Mouse (Mus musculus): ENCODE data around the gene Adcy1. TPM values are rescaled to one million over a fixed set of nuclear protein-coding genes. Genes with fewer than 3 reads are reported as not detected.

Gene Adcy1
- total and polyA plus RNA-seq, 3 experiments = 0.03 to 0.38 TPM; not detected in 1

DNA sequence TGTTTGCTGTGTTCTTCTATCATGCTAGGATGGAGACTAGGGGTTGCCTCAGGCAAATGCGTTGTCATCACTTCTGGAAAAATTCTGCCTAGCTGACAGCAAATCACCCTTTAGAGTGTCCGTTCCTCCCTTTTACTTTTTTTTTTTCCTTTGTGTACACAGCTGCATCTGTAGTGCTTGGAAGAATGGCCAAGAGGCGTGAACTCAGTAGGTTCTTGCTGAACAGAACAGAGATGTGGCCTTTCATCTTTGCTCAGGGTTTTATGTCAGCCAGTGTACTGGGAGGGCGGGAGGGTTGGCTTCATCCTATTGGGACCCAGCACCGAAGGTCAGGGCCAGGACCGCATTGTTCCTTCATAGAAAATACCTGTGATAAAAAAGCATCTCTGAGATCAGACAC is 72.0 kb downstream of the Adcy1 start:
- H3K79me2 ChIP-seq (replicated peaks; ENCODE audit: control insufficient read depth, extremely low read depth, insufficient read depth, poor library complexity, severe bottlenecking) = no peaks in the 10 kb centered on the region
- in situ Hi-C loops (cut with MboI; ENCODE audit: low pct_ligation_motif_present, low pct_unique_long_range_greater_than_20kb, low sequenced_read_pairs) = no loop called here
- peaks cover 87% of the 10 kb centered on the region for H3K27me3 ChIP-seq (replicated peaks)
- H3K9ac ChIP-seq (ENCODE audit: insufficient read depth, low read depth) = no peak overlapping the region
- H3K4me2 ChIP-seq (ENCODE audit: insufficient read depth, low read depth, poor library complexity, severe bottlenecking) = no peak overlapping the region
- H3K27ac ChIP-seq (ENCODE audit: insufficient read depth, low read depth) = no peak overlapping the region
- H3K4me3 ChIP-seq (replicated peaks in 1 of 3; ENCODE audit: low read depth in 2 of 3, low read length in 2 of 3, poor library complexity in 1 of 3) = no peak overlapping the region
- H3K4me1 ChIP-seq (ENCODE audit: control insufficient read depth in 1 of 2, insufficient read depth in 2 of 2) = no peaks in the 10 kb centered on the region
- DNase-seq (ENCODE audit: extremely low read depth) = no peak
- no peaks in the 10 kb centered on the region for H3K36me3 ChIP-seq (replicated peaks in 1 of 2; ENCODE audit: control insufficient read depth in 1 of 2, insufficient read depth in 1 of 2, low read length in 1 of 2)
- TF ChIP-seq BHLHE40 (IDR thresholded peaks at IDR 0.05; ENCODE audit: low read depth, low read length) = no peak
- TF ChIP-seq ZC3H11A (IDR thresholded peaks at IDR 0.05; ENCODE audit: low read depth, low read length) = no peak
- no peak for TF ChIP-seq MAFK (IDR thresholded peaks at IDR 0.05; ENCODE audit: insufficient replicate concordance, low read length)
- TF ChIP-seq PAX5 (IDR thresholded peaks at IDR 0.05; ENCODE audit: low read length) = no peak
- TF ChIP-seq NELFE (IDR thresholded peaks at IDR 0.05; ENCODE audit: low read depth, low read length) = no peak
- TF ChIP-seq EP300 (IDR thresholded peaks at IDR 0.05; ENCODE audit: low read length) = no peak
- no peak for TF ChIP-seq CHD2 (IDR thresholded peaks at IDR 0.05; ENCODE audit: low read length)
- TF ChIP-seq IRF4 (IDR thresholded peaks at IDR 0.05; ENCODE audit: low read depth, low read length) = no peak
- TF ChIP-seq E2F4 (IDR thresholded peaks at IDR 0.05; ENCODE audit: insufficient replicate concordance, low read depth, low read length) = no peak
- TF ChIP-seq CTCF (conservative IDR thresholded peaks at IDR 0.05 in 1 of 2, IDR thresholded peaks at IDR 0.05 in 1 of 2; ENCODE audit: low read depth in 2 of 2, low read length in 2 of 2) = no peak
- TF ChIP-seq CHD1 (IDR thresholded peaks at IDR 0.05; ENCODE audit: low read depth, low read length) = no peak
- TF ChIP-seq UBTF (IDR thresholded peaks at IDR 0.05; ENCODE audit: low read depth, low read length) = no peak
- no peak for TF ChIP-seq KAT2A (IDR thresholded peaks at IDR 0.05; ENCODE audit: insufficient replicate concordance, low read length)
- TF ChIP-seq GABPA (IDR thresholded peaks at IDR 0.05; ENCODE audit: insufficient replicate concordance, low read depth, low read length) = no peak
- TF ChIP-seq POLR2AphosphoS2 (IDR thresholded peaks at IDR 0.05; ENCODE audit: low read depth, low read length) = no peak
- TF ChIP-seq JUN (IDR thresholded peaks at IDR 0.05; ENCODE audit: insufficient read depth, low read depth, low read length) = no peak
- no peaks in the 10 kb centered on the region for H3K9me3 ChIP-seq (replicated peaks; ENCODE audit: low read length)
- dilution Hi-C loops (cut with MboI; ENCODE audit: extremely low pct_ligation_motif_present, extremely low pct_unique_long_range_greater_than_20kb, low sequenced_read_pairs) = no loop called here

- no peaks in the 10 kb centered on the region for H3K4me1 ChIP-seq (ENCODE audit: control insufficient read depth in 1 of 2, insufficient read depth in 2 of 2)
- no peak for TF ChIP-seq UBTF (IDR thresholded peaks at IDR 0.05; ENCODE audit: low read depth, low read length)
- TF ChIP-seq NRF1 (IDR thresholded peaks at IDR 0.05; ENCODE audit: low read depth, low read length) = no peak
- no peak for TF ChIP-seq PAX5 (IDR thresholded peaks at IDR 0.05; ENCODE audit: low read length)
- no peak for TF ChIP-seq USF2 (conservative IDR thresholded peaks at IDR 0.05; ENCODE audit: low read depth, low read length)
- TF ChIP-seq SMC3 (IDR thresholded peaks at IDR 0.05; ENCODE audit: low read depth, low read length) = no peak
- TF ChIP-seq CHD1 (IDR thresholded peaks at IDR 0.05; ENCODE audit: low read depth, low read length) = no peak
- TF ChIP-seq ELF1 (IDR thresholded peaks at IDR 0.05; ENCODE audit: low read depth, low read length) = no peak
- no peak for TF ChIP-seq MAZ (IDR thresholded peaks at IDR 0.05; ENCODE audit: low read depth, low read length)
- no peak for TF ChIP-seq ETS1 (conservative IDR thresholded peaks at IDR 0.05; ENCODE audit: low read depth, low read length)
- TF ChIP-seq MYC (IDR thresholded peaks at IDR 0.05; ENCODE audit: low read depth, low read length) = no peak
- no peak for TF ChIP-seq ZC3H11A (IDR thresholded peaks at IDR 0.05; ENCODE audit: low read depth, low read length)
- no peak for TF ChIP-seq RCOR1 (conservative IDR thresholded peaks at IDR 0.05; ENCODE audit: low read depth, low read length)
- TF ChIP-seq TCF12 (IDR thresholded peaks at IDR 0.05; ENCODE audit: low read depth, low read length) = no peak
- no peak for TF ChIP-seq KAT2A (IDR thresholded peaks at IDR 0.05; ENCODE audit: insufficient replicate concordance, low read length)
- no peak for TF ChIP-seq IRF4 (IDR thresholded peaks at IDR 0.05; ENCODE audit: low read depth, low read length)
- no peak for TF ChIP-seq ZNF384 (IDR thresholded peaks at IDR 0.05; ENCODE audit: low read depth, low read length)
- no peak overlapping the region for H3K4me2 ChIP-seq (ENCODE audit: insufficient read depth, low read depth, poor library complexity, severe bottlenecking)
- dilution Hi-C loops (cut with MboI; ENCODE audit: extremely low pct_ligation_motif_present, extremely low pct_unique_long_range_greater_than_20kb, low sequenced_read_pairs) = no loop called here
- no peaks in the 10 kb centered on the region for H3K9me3 ChIP-seq (replicated peaks; ENCODE audit: low read length)
- in situ Hi-C loops (cut with MboI; ENCODE audit: low pct_ligation_motif_present, low pct_unique_long_range_greater_than_20kb, low sequenced_read_pairs) = no loop called here
- DNase-seq (ENCODE audit: extremely low read depth) = no peak
- H3K36me3 ChIP-seq (replicated peaks in 1 of 2; ENCODE audit: control insufficient read depth in 1 of 2, insufficient read depth in 1 of 2, low read length in 1 of 2) = no peaks in the 10 kb centered on the region
- no peak overlapping the region for H3K4me3 ChIP-seq (replicated peaks in 1 of 3; ENCODE audit: low read depth in 2 of 3, low read length in 2 of 3, poor library complexity in 1 of 3)
- peaks cover 86% of the 10 kb centered on the region for H3K27me3 ChIP-seq (replicated peaks)
- H3K27ac ChIP-seq (ENCODE audit: insufficient read depth, low read depth) = no peak overlapping the region
- no peaks in the 10 kb centered on the region for H3K79me2 ChIP-seq (replicated peaks; ENCODE audit: control insufficient read depth, extremely low read depth, insufficient read depth, poor library complexity, severe bottlenecking)
- H3K9ac ChIP-seq (ENCODE audit: insufficient read depth, low read depth) = no peak overlapping the region
Observed at GRCm38 (mm10) chr11:7135763-7136162, 72.5 kb downstream of the Adcy1 start.
